Mouse (Mus musculus) CH12.LX (cell line): ENCODE results near the gene Ly75. TPM values are rescaled to one million over a fixed set of nuclear protein-coding genes. Genes with fewer than 3 reads are reported as not detected.

Experiments
- DNase-seq: peaks from one replicate; pipeline ENCODE4 v3.0.0-alpha.2; 2013; ENCODE audit errors: extremely low read depth
- H3K27ac ChIP-seq: 2 replicates; pipeline ENCODE4 v1.5.1; 2012; ENCODE audit warnings: low read depth, mild to moderate bottlenecking, control low read depth, moderate library complexity; ENCODE audit not compliant: insufficient read depth
- H3K27me3 ChIP-seq: replicated peaks from 2 replicates; pipeline ENCODE3; 2012; ENCODE audit warnings: inconsistent platforms
- H3K36me3 ChIP-seq, 2 experiments: replicated peaks in 1 of 2; 2 replicates each; pipeline versions ENCODE3 to v1.6.1; 2012; ENCODE audit warnings: inconsistent platforms in 1 of 2, low read length in 1 of 2, mild to moderate bottlenecking in 1 of 2, mixed read lengths in 1 of 2, moderate library complexity in 1 of 2; ENCODE audit not compliant: control insufficient read depth in 1 of 2, insufficient read depth in 1 of 2
- H3K4me1 ChIP-seq, 2 experiments: 2 replicates each; pipeline ENCODE4 v1.6.1; 2012; ENCODE audit warnings: inconsistent platforms in 1 of 2, moderate library complexity in 1 of 2; ENCODE audit not compliant: insufficient read depth in 2 of 2, control insufficient read depth in 1 of 2
- H3K4me2 ChIP-seq: 2 replicates; pipeline ENCODE4 v1.6.1; 2012; ENCODE audit warnings: low read depth, mild to moderate bottlenecking, control low read depth; ENCODE audit not compliant: poor library complexity, insufficient read depth, severe bottlenecking
- H3K4me3 ChIP-seq, 3 experiments: fragments of 150-350 bp in 1 of 3; sonication (generic) in 1 of 3; replicated peaks in 1 of 3; 2 replicates each; pipeline versions ENCODE3 to v1.5.1; 2011 to 2012; ENCODE audit warnings: low read depth in 2 of 3, low read length in 2 of 3, mild to moderate bottlenecking in 2 of 3, moderate library complexity in 2 of 3, control low read depth in 1 of 3, improper control_type of control experiment in 1 of 3, inconsistent platforms in 1 of 3, mixed read lengths in 1 of 3; ENCODE audit not compliant: poor library complexity in 1 of 3
- H3K79me2 ChIP-seq: replicated peaks from 2 replicates; pipeline ENCODE4 v1.6.1; 2012; ENCODE audit warnings: mild to moderate bottlenecking, moderate library complexity; ENCODE audit not compliant: control insufficient read depth, poor library complexity, insufficient read depth, severe bottlenecking; ENCODE audit errors: extremely low read depth
- H3K9ac ChIP-seq: 2 replicates; pipeline ENCODE4 v1.6.1; 2012; ENCODE audit warnings: low read depth, mild to moderate bottlenecking, control low read depth, moderate library complexity; ENCODE audit not compliant: insufficient read depth
- H3K9me3 ChIP-seq: replicated peaks from 2 replicates; pipeline ENCODE3; 2012; ENCODE audit warnings: low read length, inconsistent platforms, mixed read lengths
- BHLHE40 ChIP-seq: IDR thresholded peaks from 2 replicates; pipeline ENCODE4 v1.6.1; 2011; ENCODE audit warnings: mild to moderate bottlenecking, low read depth, low read length, improper control_type of control experiment
- CHD1 ChIP-seq: IDR thresholded peaks from 2 replicates; pipeline ENCODE4 v1.6.1; 2012; ENCODE audit warnings: low read depth, low read length, improper control_type of control experiment, inconsistent platforms
- CHD2 ChIP-seq: IDR thresholded peaks from 2 replicates; pipeline ENCODE4 v1.6.1; 2011; ENCODE audit warnings: low read length, improper control_type of control experiment
- CTCF ChIP-seq, 2 experiments: IDR thresholded peaks in 1 of 2; conservative IDR thresholded peaks in 1 of 2; 2 replicates each; pipeline ENCODE4 v1.5.1; 2011 to 2012; ENCODE audit warnings: low read depth in 2 of 2, low read length in 2 of 2, improper control_type of control experiment in 1 of 2, inconsistent platforms in 1 of 2, mild to moderate bottlenecking in 1 of 2, moderate library complexity in 1 of 2
- E2F4 ChIP-seq: IDR thresholded peaks from 2 replicates; pipeline ENCODE4 v1.6.1; 2011; ENCODE audit warnings: low read depth, low read length, improper control_type of control experiment; ENCODE audit not compliant: insufficient replicate concordance
- ELF1 ChIP-seq: IDR thresholded peaks from 2 replicates; pipeline ENCODE4 v1.6.1; 2014; ENCODE audit warnings: low read depth, mild to moderate bottlenecking, inconsistent platforms, low read length, improper control_type of control experiment
- EP300 ChIP-seq: IDR thresholded peaks from 2 replicates; pipeline ENCODE4 v1.6.1; 2011; ENCODE audit warnings: low read length, improper control_type of control experiment
- ETS1 ChIP-seq: conservative IDR thresholded peaks from 2 replicates; pipeline ENCODE4 v1.6.1; 2012; ENCODE audit warnings: low read depth, mild to moderate bottlenecking, inconsistent platforms, low read length, improper control_type of control experiment, moderate library complexity
- GABPA ChIP-seq: IDR thresholded peaks from 2 replicates; pipeline ENCODE4 v1.6.1; 2012; ENCODE audit warnings: low read depth, low read length, improper control_type of control experiment, inconsistent platforms; ENCODE audit not compliant: insufficient replicate concordance
- HCFC1 ChIP-seq: IDR thresholded peaks from 2 replicates; pipeline ENCODE4 v1.6.1; 2012; ENCODE audit warnings: low read depth, mild to moderate bottlenecking, inconsistent platforms, low read length, improper control_type of control experiment
- IRF4 ChIP-seq: IDR thresholded peaks from 2 replicates; pipeline ENCODE4 v1.6.1; 2014; ENCODE audit warnings: low read depth, mild to moderate bottlenecking, inconsistent platforms, low read length, improper control_type of control experiment
- JUN ChIP-seq: IDR thresholded peaks from 2 replicates; pipeline ENCODE4 v1.6.1; 2011; ENCODE audit warnings: low read depth, mild to moderate bottlenecking, low read length, improper control_type of control experiment, moderate library complexity; ENCODE audit not compliant: insufficient read depth
- JUND ChIP-seq: conservative IDR thresholded peaks from 2 replicates; pipeline ENCODE4 v1.6.1; 2011; ENCODE audit warnings: low read depth, low read length, improper control_type of control experiment
- KAT2A ChIP-seq: IDR thresholded peaks from 2 replicates; pipeline ENCODE4 v1.6.1; 2012; ENCODE audit warnings: low read length, improper control_type of control experiment, inconsistent platforms; ENCODE audit not compliant: insufficient replicate concordance
- MAFK ChIP-seq: IDR thresholded peaks from 2 replicates; pipeline ENCODE4 v1.6.1; 2011; ENCODE audit warnings: low read length, improper control_type of control experiment; ENCODE audit not compliant: insufficient replicate concordance
- MAX ChIP-seq: IDR thresholded peaks from 2 replicates; pipeline ENCODE4 v1.6.1; 2011; ENCODE audit warnings: low read length, improper control_type of control experiment
- MAZ ChIP-seq: IDR thresholded peaks from 2 replicates; pipeline ENCODE4 v1.6.1; 2012; ENCODE audit warnings: low read depth, mild to moderate bottlenecking, inconsistent platforms, low read length, improper control_type of control experiment, moderate library complexity
- MEF2A ChIP-seq: IDR thresholded peaks from 2 replicates; pipeline ENCODE4 v1.6.1; 2014; ENCODE audit warnings: low read depth, mild to moderate bottlenecking, inconsistent platforms, low read length, improper control_type of control experiment, borderline replicate concordance
- MXI1 ChIP-seq: IDR thresholded peaks from 2 replicates; pipeline ENCODE4 v1.6.1; 2011; ENCODE audit warnings: mild to moderate bottlenecking, low read depth, low read length, improper control_type of control experiment
- MYC ChIP-seq: IDR thresholded peaks from 2 replicates; pipeline ENCODE4 v1.6.1; 2011; ENCODE audit warnings: low read depth, mild to moderate bottlenecking, improper control_type of control experiment, low read length
- NELFE ChIP-seq: IDR thresholded peaks from 2 replicates; pipeline ENCODE4 v1.6.1; 2011; ENCODE audit warnings: low read depth, low read length, improper control_type of control experiment
- NRF1 ChIP-seq: IDR thresholded peaks from 2 replicates; pipeline ENCODE4 v1.6.1; 2014; ENCODE audit warnings: low read depth, mild to moderate bottlenecking, inconsistent platforms, low read length, improper control_type of control experiment, moderate library complexity
- PAX5 ChIP-seq: IDR thresholded peaks from 2 replicates; pipeline ENCODE4 v1.6.1; 2012; ENCODE audit warnings: low read length, inconsistent platforms, mixed read lengths
- POLR2A ChIP-seq: IDR thresholded peaks from 2 replicates; pipeline ENCODE4 v1.6.1; 2011; ENCODE audit warnings: low read depth, mild to moderate bottlenecking, improper control_type of control experiment, low read length
- RAD21 ChIP-seq: IDR thresholded peaks from 2 replicates; pipeline ENCODE4 v1.6.1; 2011; ENCODE audit warnings: low read depth, mild to moderate bottlenecking, low read length, improper control_type of control experiment, moderate library complexity
- RCOR1 ChIP-seq: conservative IDR thresholded peaks from 2 replicates; pipeline ENCODE4 v1.6.1; 2012; ENCODE audit warnings: low read depth, mild to moderate bottlenecking, inconsistent platforms, low read length, improper control_type of control experiment
- SIN3A ChIP-seq: IDR thresholded peaks from 2 replicates; pipeline ENCODE4 v1.6.1; 2012; ENCODE audit warnings: low read length, improper control_type of control experiment, inconsistent platforms
- SMC3 ChIP-seq: IDR thresholded peaks from 2 replicates; pipeline ENCODE4 v1.6.1; 2011; ENCODE audit warnings: low read depth, low read length, improper control_type of control experiment
- TBP ChIP-seq: conservative IDR thresholded peaks from 2 replicates; pipeline ENCODE4 v1.6.1; 2011; ENCODE audit warnings: low read depth, low read length, improper control_type of control experiment
- TCF12 ChIP-seq: IDR thresholded peaks from 2 replicates; pipeline ENCODE4 v1.6.1; 2014; ENCODE audit warnings: low read depth, mild to moderate bottlenecking, inconsistent platforms, low read length, improper control_type of control experiment
- UBTF ChIP-seq: IDR thresholded peaks from 2 replicates; pipeline ENCODE4 v1.6.1; 2012; ENCODE audit warnings: low read depth, mild to moderate bottlenecking, inconsistent platforms, low read length, improper control_type of control experiment, moderate library complexity
- USF1 ChIP-seq: IDR thresholded peaks from 2 replicates; pipeline ENCODE4 v1.6.1; 2014; ENCODE audit warnings: low read depth, mild to moderate bottlenecking, inconsistent platforms, low read length, improper control_type of control experiment
- USF2 ChIP-seq: conservative IDR thresholded peaks from 2 replicates; pipeline ENCODE4 v1.6.1; 2011; ENCODE audit warnings: low read depth, low read length, improper control_type of control experiment
- ZC3H11A ChIP-seq: IDR thresholded peaks from 2 replicates; pipeline ENCODE4 v1.6.1; 2012; ENCODE audit warnings: low read depth, mild to moderate bottlenecking, inconsistent platforms, low read length, improper control_type of control experiment
- ZKSCAN1 ChIP-seq: IDR thresholded peaks from 2 replicates; pipeline ENCODE4 v1.6.1; 2012; ENCODE audit warnings: low read depth, inconsistent platforms, low read length, improper control_type of control experiment, borderline replicate concordance
- ZMIZ1 ChIP-seq: IDR thresholded peaks from 2 replicates; pipeline ENCODE4 v1.6.1; 2012; ENCODE audit warnings: low read depth, mild to moderate bottlenecking, inconsistent platforms, low read length, improper control_type of control experiment
- ZNF384 ChIP-seq: IDR thresholded peaks from 2 replicates; pipeline ENCODE4 v1.6.1; 2012; ENCODE audit warnings: low read depth, low read length, improper control_type of control experiment, inconsistent platforms
- dilution Hi-C: fragments of 300-500 bp; cut with MboI; formaldehyde crosslinking; loops from 2 replicates; pipeline ENCODE4 v1.14.3; 2020; ENCODE audit warnings: low sequenced_read_pairs; ENCODE audit not compliant: extremely low pct_unique_long_range_greater_than_20kb, extremely low pct_ligation_motif_present
- in situ Hi-C: fragments of 300-500 bp; cut with MboI; formaldehyde crosslinking; loops from 3 replicates; pipeline ENCODE4 v1.14.3; 2019; ENCODE audit warnings: low sequenced_read_pairs, low pct_ligation_motif_present, low pct_unique_long_range_greater_than_20kb, mixed read lengths
- polyA plus RNA-seq: library from polyadenylated mRNA; unstranded; fragments of >175 nt; gene quantifications from 2 replicates; pipeline ENCODE4 v1.2.1, GENCODE M21; 2012; ENCODE audit warnings: low read depth; ENCODE audit not compliant: insufficient read length
- total RNA-seq, 2 experiments: library from RNA; depleted of rRNA; stranded (reverse); fragments of 300-350 nt in 1 of 2; fragments of >200 nt in 1 of 2; gene quantifications; 2 replicates each; pipeline ENCODE4 v1.2.3; 2012 to 2014

Gene Ly75
- total and polyA plus RNA-seq, 3 experiments: 10.6 to 32.2 (median 13.8) TPM

GRCm38 (mm10) chr2:60370188-60370587, 12.9 kb downstream of the Ly75 start:
- dilution Hi-C loops: no loop called here
- Histone ChIP-seq H3K79me2 (no peaks in the 10 kb centered on the region), H3K4me2 (peak overlapping the region; percentile 86), H3K27me3 (no peaks in the 10 kb centered on the region), H3K4me1 (peaks cover 43 to 73% of the 10 kb centered on the region in 2 experiments)
- DNase-seq: peak; percentile 59
- TF ChIP-seq UBTF (no peak), TCF12 (peak; percentile 31; the same call in 1 of the 2 replicates), ETS1 (peak; percentile 96), JUN (no peak), BHLHE40 (peak; percentile 95), ZNF384 (peak; percentile 45), CTCF (conservative IDR thresholded peaks at IDR 0.05 in 1 of 2, IDR thresholded peaks at IDR 0.05 in 1 of 2; ENCODE audit: low read depth in 2 of 2, low read length in 2 of 2) (no peak), CHD1 (no peak), USF1 (peak; percentile 59), GABPA (no peak), PAX5 (no peak), MEF2A (peak; percentile 34; the same call in 1 of the 2 replicates), CHD2 (no peak), ZC3H11A (no peak), MAFK (no peak), MYC (0 out of 2 replicates have a peak, but pooled peaks have one; percentile 37), ZKSCAN1 (no peak), EP300 (peak; percentile 64), POLR2A (no peak), E2F4 (no peak), RCOR1 (peak; percentile 40; the same call in 1 of the 2 replicates), JUND (0 out of 2 replicates have a peak, but pooled peaks have one; percentile 15), ELF1 (no peak), MAX (0 out of 2 replicates have a peak, but pooled peaks have one; percentile 14), KAT2A (no peak), ZMIZ1 (no peak), TBP (0 out of 2 replicates have a peak, but pooled peaks have one; percentile 35), MXI1 (no peak; the same call in 1 of the 2 replicates), NRF1 (0 out of 2 replicates have a peak, but pooled peaks have one; percentile 8), SMC3 (no peak), MAZ (no peak), IRF4 (peak; percentile 89), RAD21 (no peak), HCFC1 (no peak), USF2 (no peak), NELFE (no peak), SIN3A (peak; percentile 33; the same call in 1 of the 2 replicates)
- TF ChIP-seq, all 38 proteins: peak for 15
- H3K4me3 ChIP-seq: no peak overlapping the region
- H3K27ac ChIP-seq: peak overlapping the region; percentile 88
- peaks cover 22 to 50% of the 10 kb centered on the region in 2 experiments for H3K36me3 ChIP-seq
- peak overlapping the region; percentile 46 for H3K9ac ChIP-seq
- in situ Hi-C loops: no loop called here
- H3K9me3 ChIP-seq: no peaks in the 10 kb centered on the region
